Mouse (Mus musculus): ENCODE data around the gene Traf2.

The Traf2 gene

DNA sequence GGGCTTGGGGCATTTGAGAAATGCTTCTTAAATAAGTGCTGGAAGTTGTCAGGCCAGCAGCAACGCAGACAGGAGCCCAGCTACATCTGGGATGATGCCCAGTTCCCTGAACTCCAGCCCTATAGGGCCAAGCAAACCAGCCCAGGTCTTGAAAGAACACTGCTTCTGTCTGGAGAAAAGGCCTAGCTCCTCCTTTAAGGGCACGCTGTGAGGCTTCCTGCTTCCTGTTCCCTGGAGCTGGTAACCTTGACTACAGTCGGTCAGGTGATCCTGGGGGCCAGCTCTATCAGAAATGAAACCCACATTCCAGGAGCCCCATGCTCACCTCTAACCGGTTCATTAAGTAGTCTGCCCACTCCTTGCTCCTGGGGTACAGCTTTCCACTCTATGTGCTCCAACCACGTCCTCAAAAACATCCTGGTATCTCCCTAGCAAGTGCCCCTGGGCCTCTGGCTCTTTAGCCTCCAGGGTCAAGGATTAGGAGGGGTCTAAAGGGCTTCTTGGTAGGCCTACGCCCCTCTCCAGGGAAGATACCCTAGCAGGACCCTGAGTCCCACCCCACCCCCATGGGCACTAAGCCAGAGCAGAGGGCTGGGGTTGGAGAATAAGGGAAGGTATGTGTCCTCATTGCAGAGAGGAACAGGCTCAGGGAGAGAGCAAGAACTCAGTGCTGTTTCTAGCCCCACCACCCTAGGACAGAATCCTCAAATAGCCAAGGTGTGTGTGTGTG is 48.7 kb downstream of the Traf2 start:
- DNase-seq (ENCODE audit: low spot score in 2 of 2) = no peak

DNA sequence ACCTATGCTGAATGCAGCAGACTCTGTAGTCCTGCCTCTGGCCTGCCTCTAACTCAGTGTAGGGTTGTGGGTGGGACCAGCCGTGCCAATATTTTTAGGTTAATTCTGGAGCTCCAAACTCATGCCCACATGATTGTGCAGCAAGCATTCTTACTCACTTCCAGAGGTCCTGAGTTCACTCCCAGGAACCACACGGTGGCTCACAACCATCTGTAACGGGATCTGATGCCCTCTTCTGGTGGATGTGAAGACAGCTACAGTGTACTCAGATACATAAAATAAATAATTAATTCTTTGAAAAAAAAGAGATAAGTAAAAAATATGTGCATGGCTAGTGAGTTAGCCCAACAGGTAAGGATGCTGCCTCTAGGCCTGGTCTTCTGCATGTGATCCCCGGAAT is 50.3 kb downstream of the Traf2 start:
- peak in 1 of 2 experiments; percentile 27 for DNase-seq (ENCODE audit: low spot score in 2 of 2)

DNA sequence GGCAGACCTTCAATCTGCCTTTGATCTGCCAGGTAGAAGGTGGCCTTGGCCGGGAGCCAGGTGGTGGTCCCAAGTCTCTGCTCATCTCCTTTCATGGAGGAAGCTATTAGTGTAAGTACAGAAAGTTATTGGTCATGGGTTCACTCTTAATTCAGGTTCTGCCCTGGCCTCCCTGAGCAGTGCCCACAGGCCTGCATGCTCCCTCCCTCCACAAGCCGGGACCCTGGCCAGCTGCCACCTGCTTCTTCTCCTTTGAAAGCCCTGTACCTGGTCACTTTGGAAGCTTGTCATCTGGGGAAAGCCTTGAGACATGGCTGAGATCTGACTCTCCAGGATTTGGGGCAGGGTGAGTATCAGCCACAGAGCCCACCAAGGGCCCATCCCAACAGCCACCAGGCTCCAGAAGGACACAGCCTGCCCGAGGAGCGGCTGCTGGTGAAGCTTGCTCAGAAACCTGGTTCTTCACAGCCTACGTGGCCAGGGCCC is 53.2 kb downstream of the Traf2 start, which contains the start of gene Lcn12:
Lcn12 (minus strand) TSS at position 436 of the 486 bp plus-strand sequence.
- no peak for DNase-seq (ENCODE audit: low spot score in 2 of 2)

DNA sequence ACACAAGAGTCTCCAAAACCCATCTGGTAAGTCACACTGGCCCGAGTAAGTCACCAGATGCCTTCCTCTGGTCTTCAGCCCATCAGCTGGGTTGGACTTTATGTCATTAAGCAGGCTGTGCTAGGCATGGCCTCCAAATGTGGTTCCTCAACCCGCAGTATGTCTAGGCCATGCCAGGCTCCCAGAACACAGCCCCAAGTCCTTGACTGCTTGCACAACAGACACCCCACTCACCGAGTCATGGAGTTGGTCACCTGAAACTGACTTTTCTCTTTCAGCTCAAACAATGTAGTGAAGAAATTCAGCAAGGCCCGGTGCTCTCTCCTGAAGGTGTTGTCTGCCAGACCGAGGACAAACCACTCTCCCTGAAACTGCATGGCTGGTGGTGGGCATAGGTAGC is 53.8 kb downstream of the Traf2 start:
- no peak for DNase-seq (ENCODE audit: low spot score in 2 of 2)

DNA sequence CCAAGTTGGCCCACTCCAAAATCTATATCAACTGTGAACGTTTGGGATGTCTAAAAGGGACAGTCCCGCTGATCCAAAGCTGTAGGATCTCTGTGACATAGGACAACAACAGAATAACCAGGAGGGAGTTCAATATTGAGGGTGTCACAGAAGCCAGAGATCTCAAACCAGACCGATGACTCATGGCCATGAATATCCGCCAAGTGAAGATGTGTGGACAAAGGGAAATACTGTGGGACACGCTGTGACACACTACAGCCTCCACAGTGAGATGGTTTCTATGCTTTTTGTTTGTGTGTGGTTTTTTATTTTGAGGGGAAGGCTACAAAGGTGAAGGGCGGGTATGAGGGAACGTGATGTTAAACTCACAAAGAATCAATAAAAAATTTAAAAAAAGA is 58.1 kb downstream of the Traf2 start:
- DNase-seq (ENCODE audit: low spot score in 2 of 2) = no peak

DNA sequence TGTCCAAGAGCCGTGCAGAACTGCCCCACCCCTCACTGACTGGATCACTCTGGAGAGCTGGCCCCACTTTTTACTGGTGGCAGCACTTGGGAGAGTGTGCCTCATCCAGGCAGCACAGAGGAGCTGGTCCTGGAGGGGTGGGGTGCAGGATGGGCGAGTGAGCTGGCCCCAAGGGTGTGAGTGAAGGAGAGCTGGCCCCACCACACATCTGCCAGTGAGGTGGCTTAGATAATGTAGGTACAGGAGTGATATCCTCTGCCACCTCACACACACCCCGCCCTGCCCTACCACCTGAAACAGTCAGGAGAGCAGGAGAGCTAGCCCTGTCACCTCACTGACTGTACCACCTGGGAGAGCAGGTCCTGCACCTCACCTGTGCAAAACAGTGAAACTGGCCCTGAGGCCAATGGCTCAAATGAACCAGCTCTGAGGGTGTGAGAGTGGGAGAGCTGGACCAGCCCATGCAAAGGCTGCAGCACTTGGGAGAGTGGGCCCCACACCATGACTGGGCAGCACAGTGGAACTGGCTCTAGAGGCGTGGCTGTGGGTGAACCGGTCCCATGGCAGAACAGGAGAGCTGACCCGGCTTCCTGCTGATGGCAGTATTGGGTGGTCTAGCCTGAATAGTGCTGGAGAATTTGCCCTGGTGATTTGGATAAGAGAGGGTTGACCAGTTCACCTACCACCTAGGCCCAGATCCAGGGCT is 58.6 kb downstream of the Traf2 start:
- DNase-seq (ENCODE audit: low spot score in 2 of 2) = no peak

DNA sequence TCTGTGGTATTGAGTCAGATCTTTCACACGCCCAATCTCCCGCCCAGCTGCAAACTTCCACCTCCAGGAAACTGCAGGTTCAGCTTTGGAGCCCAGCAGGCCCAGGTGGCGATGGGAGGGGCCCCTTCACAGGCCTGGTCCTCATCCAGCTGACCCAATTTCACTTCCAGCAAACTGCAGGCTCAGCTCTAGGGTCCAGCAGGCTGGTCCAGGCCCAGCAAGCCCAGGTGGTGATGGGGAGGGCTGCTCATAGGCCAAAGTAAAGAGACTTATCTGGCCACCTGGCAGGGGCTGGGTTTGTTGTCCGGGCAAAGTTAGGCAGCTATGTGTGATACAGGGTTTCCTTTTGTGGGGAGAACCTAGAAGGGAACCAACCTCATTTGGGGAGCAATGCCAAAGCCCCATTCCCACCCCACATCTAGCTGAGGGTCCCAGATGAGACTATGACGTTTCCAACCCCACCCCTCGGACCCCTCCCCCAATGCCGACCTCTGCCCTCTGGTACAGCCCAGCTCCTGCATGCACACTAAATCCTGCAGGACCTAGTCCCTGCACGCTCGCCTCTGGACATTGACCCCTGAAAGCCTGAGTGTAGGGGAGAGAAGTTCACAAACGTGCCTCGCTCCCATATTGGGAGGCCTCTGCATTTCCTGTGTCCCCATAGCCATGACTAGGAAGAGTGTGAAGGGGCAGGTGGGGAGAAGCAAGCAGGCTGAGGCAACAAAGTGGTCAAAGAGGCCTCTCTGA is 61.7 kb downstream of the Traf2 start:
- no peak for DNase-seq (ENCODE audit: low spot score in 2 of 2)

DNA sequence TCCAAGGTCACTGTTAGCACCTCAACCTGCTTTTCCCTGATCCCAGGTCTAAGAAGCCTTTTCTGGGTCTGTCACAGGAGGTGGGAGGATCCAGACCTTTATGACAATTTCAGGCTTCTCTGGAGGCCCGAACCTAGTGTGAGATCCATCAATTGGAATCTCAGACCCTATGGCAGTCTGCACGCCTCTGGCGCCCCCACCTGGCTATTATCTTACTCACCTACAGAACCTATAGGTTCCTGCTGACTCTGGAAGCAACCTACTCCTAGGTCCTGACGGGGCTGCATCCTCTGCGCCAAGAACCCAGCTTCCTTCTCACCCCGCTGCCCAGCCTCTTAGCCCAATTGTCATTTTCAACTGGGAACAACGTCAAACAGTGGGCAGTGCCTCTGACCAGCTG is 63.8 kb downstream of the Traf2 start:
- peak in 1 of 2 experiments; percentile 33 for DNase-seq (ENCODE audit: low spot score in 2 of 2)

DNA sequence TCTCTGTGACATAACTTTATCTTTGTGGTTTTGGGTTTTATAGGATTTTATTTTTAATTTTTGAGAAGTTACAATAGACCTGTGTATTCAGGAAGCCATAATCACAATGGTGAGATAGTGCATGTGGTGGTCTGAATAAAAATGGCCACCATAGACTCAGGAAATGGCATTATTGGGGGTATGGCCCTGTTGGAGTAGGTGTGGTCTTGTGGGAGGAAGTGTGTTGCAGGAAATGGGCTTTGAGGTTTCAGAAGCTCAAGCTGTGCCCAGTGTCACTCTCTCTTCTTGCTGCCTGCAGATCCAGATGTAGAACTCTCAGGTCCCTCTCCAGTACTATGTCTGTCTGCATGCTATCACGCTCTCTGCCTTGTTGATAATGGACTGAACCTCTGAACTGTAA is 66.2 kb downstream of the Traf2 start:
- DNase-seq (ENCODE audit: low spot score in 2 of 2) = no peak

DNA sequence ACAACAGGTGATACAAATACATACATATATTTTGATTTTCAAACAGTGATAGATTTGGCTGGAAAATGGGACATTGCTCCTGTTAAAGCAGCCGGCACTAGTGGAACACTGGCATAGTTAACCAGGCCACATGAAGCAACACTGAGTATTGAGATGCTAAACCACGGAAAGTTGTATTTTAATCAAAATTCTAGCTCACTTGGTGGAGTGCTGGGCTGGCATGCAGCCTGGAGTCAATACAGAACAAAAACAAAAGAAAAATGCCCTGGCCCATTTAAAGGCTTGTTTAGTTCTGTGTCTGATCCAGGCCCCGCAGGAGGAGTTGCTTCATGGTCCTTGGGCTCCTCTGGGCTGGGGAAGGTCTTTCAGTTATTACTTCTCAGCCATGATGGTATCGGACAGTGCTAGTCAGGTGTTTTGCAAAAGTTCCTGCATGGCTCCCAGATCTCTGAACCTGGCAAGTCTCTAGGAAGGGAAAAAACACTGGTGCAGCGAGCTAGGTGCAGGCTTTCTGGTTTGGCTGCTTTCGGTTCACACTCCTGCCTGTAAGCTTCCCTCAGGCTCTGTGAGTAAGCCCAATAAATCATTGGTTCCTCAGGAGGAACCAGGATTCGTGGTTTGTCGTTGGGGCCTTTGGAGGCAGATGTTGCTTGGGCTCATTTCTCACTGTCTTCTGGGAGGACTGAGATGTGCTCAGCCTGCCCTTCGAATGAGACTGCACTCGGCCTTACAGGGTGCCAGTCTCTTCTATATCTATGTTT is 67.0 kb downstream of the Traf2 start:
- no peak for DNase-seq (ENCODE audit: low spot score in 2 of 2)

DNA sequence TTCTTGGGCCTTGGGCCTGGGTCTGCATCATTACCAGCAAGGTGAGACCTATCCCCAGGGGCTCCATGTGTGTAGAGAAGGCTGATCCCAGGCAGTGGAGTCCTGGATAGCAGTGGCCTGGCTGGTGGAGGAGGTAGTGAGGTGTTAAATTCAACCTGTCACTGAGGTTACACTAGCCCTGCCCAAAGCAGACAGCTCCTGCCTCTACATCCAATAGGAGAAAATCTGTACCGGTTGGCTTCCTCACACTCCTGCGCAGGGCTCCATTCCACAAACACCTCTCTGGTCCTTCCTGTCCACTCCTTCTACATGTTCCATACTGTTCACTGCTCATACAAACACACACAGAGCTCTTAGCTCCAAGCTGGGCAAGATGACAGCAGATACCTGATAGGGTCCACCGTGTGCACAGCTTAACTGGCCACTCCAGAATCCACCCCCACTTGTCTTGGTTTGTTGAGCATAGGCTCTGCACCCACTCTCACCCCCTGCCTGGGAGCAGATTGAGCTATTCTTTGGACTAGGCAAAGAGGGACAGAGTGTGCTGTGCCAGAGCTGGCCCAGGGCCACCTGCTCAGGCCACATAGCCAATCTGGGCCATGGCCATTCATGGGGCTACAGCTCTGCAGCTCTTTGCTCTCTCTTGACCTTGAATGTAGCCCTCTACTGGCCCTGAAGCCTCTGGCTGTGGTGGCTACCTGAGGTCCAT is 68.6 kb downstream of the Traf2 start:
- peak; percentile 56 to 66 for DNase-seq (ENCODE audit: low spot score in 2 of 2)

DNA sequence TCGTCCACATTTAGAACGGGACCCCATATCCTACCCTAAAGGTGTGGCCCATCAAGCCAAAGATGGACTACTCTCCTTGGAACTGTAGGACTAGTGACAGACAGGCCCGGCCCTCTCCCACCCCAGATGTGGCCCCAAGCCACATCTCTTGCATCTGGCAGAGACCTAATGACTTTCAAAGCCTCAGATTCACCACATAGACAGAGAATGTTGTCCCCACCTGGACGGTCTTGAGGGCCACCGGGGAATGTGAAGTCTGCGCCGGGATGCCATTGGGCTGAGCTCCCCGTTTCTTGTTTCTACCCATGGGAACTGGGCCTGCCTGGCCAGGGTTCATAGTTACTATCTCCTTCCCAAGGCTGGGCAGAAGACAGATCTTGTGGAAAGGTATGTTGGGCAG is 69.2 kb downstream of the Traf2 start:
- DNase-seq (ENCODE audit: low spot score in 2 of 2) = no peak

DNA sequence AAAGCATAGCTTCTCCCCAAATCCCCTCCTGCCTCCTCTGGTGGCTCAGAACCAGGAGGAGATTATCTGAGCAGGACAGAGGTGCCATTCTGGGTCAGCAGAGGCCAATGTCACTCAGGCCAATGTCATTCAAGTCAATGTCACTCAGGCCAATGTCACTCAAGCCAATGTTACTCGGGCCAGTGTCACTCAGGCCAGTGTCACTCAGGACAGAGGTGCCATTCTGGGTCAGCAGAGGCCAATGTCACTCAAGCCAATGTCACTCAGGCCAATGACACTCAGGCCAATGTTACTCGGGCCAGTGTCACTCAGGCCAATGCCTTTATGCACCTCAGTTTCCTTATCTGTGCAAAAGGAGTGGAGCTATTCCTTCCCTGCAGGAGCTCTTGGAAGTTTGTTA is 74.2 kb downstream of the Traf2 start:
- no peak for DNase-seq (ENCODE audit: low spot score in 2 of 2)

DNA sequence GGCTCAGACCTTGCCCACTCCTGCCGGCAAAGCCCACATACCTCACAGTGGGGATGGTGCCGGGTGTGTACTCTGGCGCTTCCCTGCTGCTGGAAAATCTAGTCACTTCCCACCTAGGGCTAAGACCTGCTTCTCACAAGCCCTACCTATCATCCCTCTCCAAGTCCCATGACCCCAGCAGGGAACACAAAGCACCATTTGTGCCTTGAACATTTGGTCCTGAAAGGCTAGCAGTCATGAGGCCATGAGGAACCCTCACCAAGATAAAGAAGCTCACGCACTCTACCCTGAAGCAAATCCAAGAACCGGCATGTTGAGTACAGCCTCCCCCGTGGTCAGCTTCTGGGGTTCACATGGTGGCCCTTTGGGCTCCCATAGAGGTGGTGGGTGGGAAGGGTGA is 76.8 kb downstream of the Traf2 start, which contains the start of gene Ptgds:
Ptgds (minus strand) TSS at position 78 of the 400 bp plus-strand sequence.
- no peak for DNase-seq (ENCODE audit: low spot score in 2 of 2)

DNA sequence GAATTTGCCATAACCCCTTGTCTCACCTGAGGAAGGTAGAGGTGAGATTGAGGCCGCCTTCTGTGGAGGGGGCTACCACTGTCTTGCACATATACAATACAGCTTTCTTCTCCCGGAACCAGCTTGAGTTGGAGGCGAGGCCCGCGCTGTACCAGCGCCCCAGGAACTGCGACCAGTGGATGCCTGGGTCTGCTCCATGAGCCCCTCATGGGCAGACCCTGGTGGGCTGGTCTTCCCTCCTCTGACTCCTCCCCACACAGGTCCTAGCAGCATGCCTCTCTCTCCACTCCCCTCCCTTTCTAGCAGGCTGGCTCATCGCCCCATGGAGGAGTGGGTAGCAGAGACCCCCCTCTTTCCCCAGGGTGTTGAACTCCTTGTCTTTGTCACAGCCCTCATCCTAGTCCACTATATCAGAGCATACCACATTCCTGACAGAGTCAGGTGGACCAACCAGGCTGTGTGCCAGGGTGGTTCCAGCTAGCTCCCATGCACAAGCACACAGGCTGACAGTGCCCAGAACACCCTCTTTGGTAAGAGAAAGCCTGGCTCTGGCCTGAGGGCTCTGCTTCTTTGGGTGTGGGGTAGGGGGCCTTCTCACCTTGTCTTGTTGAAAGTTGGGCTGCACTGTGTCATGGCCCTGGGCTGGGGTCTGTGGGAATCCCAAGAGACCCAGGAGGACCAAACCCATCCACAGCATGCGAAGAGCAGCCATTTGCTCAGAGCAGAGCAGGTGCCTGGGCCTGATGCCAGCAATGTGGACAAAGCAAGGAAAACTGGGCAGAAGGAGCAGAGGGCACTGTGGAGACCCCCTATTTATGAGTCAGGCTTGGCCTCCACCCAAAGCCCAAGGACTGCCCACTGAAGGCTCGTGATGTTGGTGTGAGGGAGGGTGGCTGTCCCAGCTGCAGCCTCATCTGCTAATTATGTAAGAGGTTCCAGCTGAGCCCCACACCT is 77.5 kb downstream of the Traf2 start:
- peak; percentile 33 to 44 for DNase-seq (ENCODE audit: low spot score in 2 of 2)

Data from frontal cortex, postnatal 36 days (tissue).